Mouse (Mus musculus) kidney, postnatal 14 days (tissue): ENCODE measurements around the gene Aldh18a1.
A peak's percentile ranks its signal among the peaks of the same experiment; 100 is the strongest.

Experiments used
- DNase-seq: peaks from one replicate; pipeline ENCODE4 v3.0.0; 2022; ENCODE audit warnings: mixed read lengths

Gene Aldh18a1

GRCm38 (mm10) chr19:40523431-40524005, 64.7 kb downstream of the Aldh18a1 start:
- DNase-seq = no peak

GRCm38 (mm10) chr19:40520403-40520802, 67.9 kb downstream of the Aldh18a1 start:
- DNase-seq = no peak

- DNase-seq = no peak
Observed at GRCm38 (mm10) chr19:40518706-40519105, 69.6 kb downstream of the Aldh18a1 start.

- no peak for DNase-seq
Observed at GRCm38 (mm10) chr19:40515596-40515995, 72.7 kb downstream of the Aldh18a1 start.

- DNase-seq = no peak
Observed at GRCm38 (mm10) chr19:40514376-40514775, 73.9 kb downstream of the Aldh18a1 start.

- peak; percentile 98 for DNase-seq
Observed at GRCm38 (mm10) chr19:40513632-40514078, 74.6 kb downstream of the Aldh18a1 start, which contains the start of gene Sorbs1. Gene Sorbs1, minus strand, starts transcription at chr19:40513779.

- DNase-seq = no peak
Observed at GRCm38 (mm10) chr19:40512500-40513421, 75.5 kb downstream of the Aldh18a1 start.

GRCm38 (mm10) chr19:40511679-40512309, 76.5 kb downstream of the Aldh18a1 start:
- no peak for DNase-seq

- DNase-seq = no peak
Observed at GRCm38 (mm10) chr19:40511100-40511439, 77.2 kb downstream of the Aldh18a1 start.

- no peak for DNase-seq
Observed at GRCm38 (mm10) chr19:40510387-40511099, 77.7 kb downstream of the Aldh18a1 start.

GRCm38 (mm10) chr19:40509274-40509673, 79.0 kb downstream of the Aldh18a1 start:
- no peak for DNase-seq

GRCm38 (mm10) chr19:40508851-40509250, 79.4 kb downstream of the Aldh18a1 start:
- no peak for DNase-seq

GRCm38 (mm10) chr19:40506965-40507364, 81.3 kb downstream of the Aldh18a1 start:
- no peak for DNase-seq

GRCm38 (mm10) chr19:40504336-40504735, 83.9 kb downstream of the Aldh18a1 start:
- no peak for DNase-seq
